ENCODE assay signal across 18 mouse cellular contexts in genomic region chr9:108639825-108640224, GRCm38 (mm10). TPM values are rescaled to one million over a fixed set of nuclear protein-coding genes. Genes with fewer than 3 reads are reported as not detected.
A peak's percentile ranks its signal among the peaks of the same experiment; 100 is the strongest.
DNase-seq lines count a peak whose midpoint lies in the region; ATAC-seq and TF ChIP-seq lines count a peak whose summit lies in the region.
"Had no signal": no experiment of that assay in that cellular context is flagged by ENCODE, and none has a peak within 500 bp of the region (broad histone marks: within the 10 kb centered on the region; RNA-seq: fewer than 3 reads in every experiment).

No protein-coding gene starts in this region.

- DNase-seq in kidney, adult 8-10 months, result no peak
- no peak for DNase-seq in lung, adult 2 months
- DNase-seq in left cerebral cortex, postnatal 36 days (ENCODE audit: low spot score in 2 of 2), result no peak
- DNase-seq: adrenal gland, adult 2 months; adrenal gland, postnatal 10 days; adrenal gland, postnatal 25 days; cerebellum, adult 11-12 months; cerebellum, adult 2 months; cerebellum, adult 9-10 months; cerebellum, postnatal 10 days; cerebellum, postnatal 25 days; forebrain, postnatal 0 days had no signal

- H3K4me3 ChIP-seq in lung, adult 2 months (replicated peaks; ENCODE audit: extremely low read depth, low read depth, low read length), result no peak overlapping the region
- H3K4me3 ChIP-seq: embryonic facial prominence, embryonic 10.5 days; embryonic facial prominence, embryonic 12.5 days; forebrain, embryonic 13.5 days; forebrain, embryonic 15.5 days had no signal

- H3K4me1 ChIP-seq in lung, adult 2 months (ENCODE audit: control insufficient read depth, insufficient read depth, low read length), result no peaks in the 10 kb centered on the region
- H3K4me1 ChIP-seq: embryonic facial prominence, embryonic 10.5 days; forebrain, embryonic 13.5 days; forebrain, embryonic 15.5 days had no signal

- TF ChIP-seq CTCF in lung, adult 2 months (IDR thresholded peaks at IDR 0.05; ENCODE audit: insufficient read depth, low read length), result no peak

- ATAC-seq in granulocyte monocyte progenitor cell, adult 5-6 weeks (replicated peaks; ENCODE audit: poor library complexity, severe bottlenecking), result peak; percentile 68
- ATAC-seq in monocyte, adult 5-6 weeks (replicated peaks; ENCODE audit: insufficient number of reproducible peaks, low FRiP score, low TSS enrichment, poor library complexity, severe bottlenecking), result peak; percentile 56; the same call in 1 of the 2 replicates
- ATAC-seq: forebrain, embryonic 13.5 days; forebrain, embryonic 15.5 days; forebrain, postnatal 0 days had no signal

- no peak for TF ChIP-seq POLR2A in lung, adult 2 months (IDR thresholded peaks at IDR 0.05; ENCODE audit: borderline replicate concordance, extremely low read depth, low read depth, low read length)

- intact Hi-C loops in left cerebral cortex, postnatal 36 days (cut with DNase I), result no loop called here

- 89% methylated on average over 2 of the region's 2 CpGs for WGBS in lung, adult 2 months

RNA-seq across cellular contexts. Expression of gene Arih2, which starts 9.4 kb away (rescaled TPM):
- total RNA-seq in granulocyte monocyte progenitor cell, adult 5-6 weeks (2014; fragmentation: Nextera tagmentation), result 32.9 and 36.9 TPM in 2 replicates
- total RNA-seq in granulocyte monocyte progenitor cell, adult 5-6 weeks (2017), result 32.2 and 33.4 TPM in 2 replicates
- 163 to 214 TPM (median 169 TPM) in 3 replicates for total RNA-seq in monocyte, adult 5-6 weeks (2017)
- polyA plus RNA-seq in lung, adult 2 months (2012; rRNA removed), result 24.6 and 35.4 TPM in 2 replicates
- 10 to 100 TPM; 49.5 to 53.5 TPM for total RNA-seq in left cerebral cortex, postnatal 36 days (2021)

RNA-seq across cellular contexts. Expression of gene Slc25a20, which starts 22.1 kb away (rescaled TPM):
- 20.2 and 28.6 TPM in 2 replicates for total RNA-seq in granulocyte monocyte progenitor cell, adult 5-6 weeks (2014; fragmentation: Nextera tagmentation)
- 28.7 and 30.3 TPM in 2 replicates for total RNA-seq in granulocyte monocyte progenitor cell, adult 5-6 weeks (2017)
- 41.3 to 54.1 TPM (median 43.3 TPM) in 3 replicates for total RNA-seq in monocyte, adult 5-6 weeks (2017)
- 22.3 and 24.4 TPM in 2 replicates for polyA plus RNA-seq in lung, adult 2 months (2012; rRNA removed)
- total RNA-seq in left cerebral cortex, postnatal 36 days (2021), result 10 to 100 TPM; 11.8 to 14.1 TPM

RNA-seq across cellular contexts. Expression of gene P4htm, which starts 42.4 kb away (rescaled TPM):
- total RNA-seq in granulocyte monocyte progenitor cell, adult 5-6 weeks (2014; fragmentation: Nextera tagmentation), result 2.0 and 2.3 TPM in 2 replicates
- total RNA-seq in granulocyte monocyte progenitor cell, adult 5-6 weeks (2017), result 0.43 TPM in 1 of 2 replicates, not detected in the other
- total RNA-seq in monocyte, adult 5-6 weeks (2017), result 0.75 to 2.6 TPM (median 0.87 TPM) in 3 replicates
- 19.6 and 22.4 TPM in 2 replicates for polyA plus RNA-seq in lung, adult 2 months (2012; rRNA removed)
- 10 to 100 TPM; 87.0 to 93.7 TPM for total RNA-seq in left cerebral cortex, postnatal 36 days (2021)

RNA-seq across cellular contexts. Expression of gene Prkar2a, which starts 49.3 kb away (rescaled TPM):
- 22.8 and 22.9 TPM in 2 replicates for total RNA-seq in granulocyte monocyte progenitor cell, adult 5-6 weeks (2014; fragmentation: Nextera tagmentation)
- 28.6 and 37.8 TPM in 2 replicates for total RNA-seq in granulocyte monocyte progenitor cell, adult 5-6 weeks (2017)
- 13.1 to 24.5 TPM (median 23.8 TPM) in 3 replicates for total RNA-seq in monocyte, adult 5-6 weeks (2017)
- polyA plus RNA-seq in lung, adult 2 months (2012; rRNA removed), result 22.3 and 26.1 TPM in 2 replicates
- total RNA-seq in left cerebral cortex, postnatal 36 days (2021), result 10 to 100 TPM; 45.8 to 49.2 TPM

Comparison
In these comparisons a context has a peak if more than half of its experiments do, and no peak if none do; other contexts are left out.
1. RNA of gene P4htm, which starts 42.4 kb away (total RNA-seq): 87.0 to 93.7 TPM in left cerebral cortex, postnatal 36 days; 0.75 to 2.6 TPM in monocyte, adult 5-6 weeks and 0.43 to 2.3 TPM in granulocyte monocyte progenitor cell, adult 5-6 weeks; every median in the first group is over 10 times any median in the second.